Mouse (Mus musculus) ES-Bruce4 (cell line): ENCODE measurements around the gene Tomm40l.
A peak's percentile ranks its signal among the peaks of the same experiment; 100 is the strongest.

ENCODE experiments used
- CTCF ChIP-seq: IDR thresholded peaks from one replicate; pipeline ENCODE4 v1.8.1; 2011; ENCODE audit warnings: low read depth, low read length
- EP300 ChIP-seq: IDR thresholded peaks from 2 replicates; pipeline ENCODE4 v1.6.1; 2011; ENCODE audit warnings: low read depth, low read length; ENCODE audit not compliant: insufficient read depth
- POLR2A ChIP-seq: IDR thresholded peaks from one replicate; pipeline ENCODE4 v1.8.1; 2011; ENCODE audit warnings: low read length; ENCODE audit not compliant: insufficient read depth

- TF ChIP-seq POLR2A (no peak), CTCF (no peak), EP300 (peak; percentile 65)
Measured at GRCm38 (mm10) chr1:171187851-171188700, 34.2 kb downstream of the Tomm40l start.
